Mouse (Mus musculus) cerebellum, adult 2 months (tissue): ENCODE results near the gene Scel. TPM values are rescaled to one million over a fixed set of nuclear protein-coding genes. Genes with fewer than 3 reads are reported as not detected.

Experiments used
- DNase-seq, 2 experiments: peaks; one replicate each; pipeline ENCODE4 v3.0.0; 2021
- H3K27ac ChIP-seq: fragments of 200-500 bp; 2 replicates; pipeline ENCODE4 v1.5.1; 2012; ENCODE audit warnings: low read length, control low read depth, inconsistent platforms; ENCODE audit not compliant: insufficient read depth
- H3K27me3 ChIP-seq: fragments of 200-500 bp; 2 replicates; pipeline ENCODE4 v1.6.1; 2012; ENCODE audit warnings: inconsistent platforms, mild to moderate bottlenecking, low read length, moderate library complexity; ENCODE audit not compliant: control insufficient read depth, insufficient read depth
- H3K4me1 ChIP-seq: fragments of 200-500 bp; 2 replicates; pipeline ENCODE4 v1.6.1; 2011; ENCODE audit warnings: low read length; ENCODE audit not compliant: control insufficient read depth, insufficient read depth
- H3K4me3 ChIP-seq: fragments of 200-500 bp; replicated peaks from 2 replicates; pipeline ENCODE3; 2011; ENCODE audit warnings: mild to moderate bottlenecking, low read depth, low read length, control low read depth; ENCODE audit not compliant: insufficient read depth
- CTCF ChIP-seq: fragments of 200-500 bp; IDR thresholded peaks from 2 replicates; pipeline ENCODE4 v1.5.1; 2011; ENCODE audit warnings: low read depth, mild to moderate bottlenecking, control low read depth, low read length, moderate library complexity, borderline replicate concordance; ENCODE audit not compliant: insufficient read depth
- POLR2A ChIP-seq: fragments of 200-500 bp; IDR thresholded peaks from 2 replicates; pipeline ENCODE4 v1.6.1; 2011; ENCODE audit warnings: low read length, control low read depth, borderline replicate concordance; ENCODE audit not compliant: insufficient read depth
- WGBS: fragments of 180-500 bp; shearing (Covaris S2); methylation state at CpG from one replicate; pipeline ENCODE4 v1.1.7; 2018; 5-methylcytosine and 5-hydroxymethylcytosine counted together
- polyA plus RNA-seq: library from polyadenylated mRNA; depleted of rRNA; stranded (reverse); fragments of >200 nt; gene quantifications from 2 replicates; pipeline ENCODE4 v1.2.3, GENCODE M21; 2012

The Scel gene
- polyA plus RNA-seq, 1 experiment: 0.98 TPM

DNA sequence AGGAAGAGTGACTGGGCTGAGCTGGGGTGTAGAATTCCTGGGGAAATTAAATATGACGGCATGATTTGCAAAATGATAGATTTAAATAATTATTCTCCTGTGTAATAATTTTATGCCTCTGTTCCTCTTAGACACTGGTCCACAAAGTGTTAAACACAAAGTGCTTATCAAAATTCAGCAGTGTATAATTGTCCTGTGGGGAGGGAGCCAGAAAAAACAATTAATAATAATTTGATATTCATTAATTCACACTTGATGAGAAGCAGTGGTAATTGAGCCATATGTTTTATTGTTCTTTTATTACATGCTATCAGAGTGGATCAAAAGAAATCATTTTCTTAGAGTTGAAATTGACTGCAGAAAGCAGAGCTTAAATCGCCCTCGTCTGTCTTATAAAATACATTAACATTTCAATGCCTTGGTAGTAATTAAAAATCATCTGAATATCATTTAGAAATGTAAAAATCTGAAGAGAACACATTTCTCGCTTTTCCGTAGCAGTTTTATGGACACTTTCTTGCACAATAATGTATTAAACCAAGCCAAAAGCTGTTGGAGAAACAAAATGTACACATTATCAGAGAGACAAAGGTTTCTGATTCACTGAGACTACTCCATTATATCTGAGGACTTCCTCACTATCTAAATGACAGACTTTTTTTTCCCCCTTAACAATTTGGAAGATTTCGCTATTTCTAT is 100.6 kb downstream of the Scel start:
- Histone ChIP-seq H3K27ac (no peak overlapping the region), H3K27me3 (no peaks in the 10 kb centered on the region), H3K4me1 (no peaks in the 10 kb centered on the region), H3K4me3 (no peak overlapping the region)
- 59% methylated on average over 6 of the region's 6 CpGs for WGBS
- TF ChIP-seq CTCF (no peak), POLR2A (no peak)
- DNase-seq: no peak

- no peak for TF ChIP-seq POLR2A
- no peak for TF ChIP-seq CTCF
- WGBS: 88% methylated on average over 4 of the region's 4 CpGs
- no peaks in the 10 kb centered on the region for H3K27me3 ChIP-seq
- H3K4me1 ChIP-seq: no peaks in the 10 kb centered on the region
- DNase-seq: no peak
- H3K4me3 ChIP-seq: no peak overlapping the region
- no peak overlapping the region for H3K27ac ChIP-seq
Measured at GRCm38 (mm10) chr14:103614272-103614587, 101.1 kb downstream of the Scel start.

DNA sequence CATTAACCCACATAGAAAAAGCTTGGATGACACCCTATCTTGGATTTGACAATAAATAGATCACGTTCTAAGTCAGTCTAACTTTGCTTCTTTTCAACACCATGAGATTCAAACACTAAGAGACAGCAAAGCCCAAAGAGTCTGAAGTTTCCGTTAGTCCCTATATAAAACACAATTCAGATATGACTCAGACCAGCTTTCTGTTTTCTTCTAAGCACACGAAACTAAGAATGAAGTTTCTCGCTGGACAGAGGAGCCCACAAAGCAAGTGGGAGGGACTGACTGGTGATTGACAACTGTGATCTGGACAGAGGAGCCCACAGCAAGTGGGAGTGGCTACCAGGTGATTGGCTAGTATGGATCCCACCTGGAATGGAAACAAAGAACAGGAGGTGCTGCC is 106.6 kb downstream of the Scel start:
- no peaks in the 10 kb centered on the region for H3K4me1 ChIP-seq
- TF ChIP-seq POLR2A (no peak), CTCF (no peak)
- 91% methylated on average over 4 of the region's 4 CpGs for WGBS
- H3K4me3 ChIP-seq: no peak overlapping the region
- no peaks in the 10 kb centered on the region for H3K27me3 ChIP-seq
- DNase-seq: no peak
- no peak overlapping the region for H3K27ac ChIP-seq

- no peak for DNase-seq
- Histone ChIP-seq H3K27me3 (no peaks in the 10 kb centered on the region), H3K27ac (no peak overlapping the region), H3K4me3 (no peak overlapping the region), H3K4me1 (no peaks in the 10 kb centered on the region)
- 93% methylated on average over 2 of the region's 2 CpGs for WGBS
- TF ChIP-seq CTCF (no peak), POLR2A (no peak)
Measured at GRCm38 (mm10) chr14:103621207-103621606, 108.1 kb downstream of the Scel start.

DNA sequence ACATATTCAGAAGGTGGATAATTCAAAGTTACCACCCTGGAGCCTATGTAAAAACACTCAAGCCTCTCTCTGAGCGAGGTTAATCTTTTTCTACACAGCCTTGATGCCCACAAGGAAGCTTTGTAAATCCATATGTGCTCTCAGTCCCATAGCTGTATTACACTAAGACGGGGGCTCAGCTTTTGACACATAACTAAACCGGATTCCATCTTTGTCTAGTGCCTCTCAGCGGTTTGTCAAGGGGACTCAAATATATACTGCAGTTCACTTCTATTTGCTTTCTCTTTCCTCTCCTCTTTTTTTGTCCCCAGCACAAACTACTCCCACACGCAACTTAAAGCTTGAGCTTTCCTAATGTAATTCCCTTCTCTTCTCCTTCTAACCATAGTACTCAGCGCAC is 113.0 kb downstream of the Scel start:
- DNase-seq: no peak
- Histone ChIP-seq H3K4me1 (no peaks in the 10 kb centered on the region), H3K27ac (no peak overlapping the region), H3K27me3 (no peaks in the 10 kb centered on the region), H3K4me3 (no peak overlapping the region)
- 92% methylated on average over 6 of the region's 6 CpGs for whole genome bisulfite sequencing
- no peak for TF ChIP-seq POLR2A

GRCm38 (mm10) chr14:103629639-103630364 is 116.7 kb downstream of the Scel start:
- H3K27ac ChIP-seq: no peak overlapping the region
- DNase-seq: no peak
- no peak overlapping the region for H3K4me3 ChIP-seq
- H3K4me1 ChIP-seq: no peaks in the 10 kb centered on the region
- no peak for TF ChIP-seq CTCF
- TF ChIP-seq POLR2A: no peak
- WGBS: 75% methylated on average over 7 of the region's 7 CpGs
- H3K27me3 ChIP-seq: no peaks in the 10 kb centered on the region

GRCm38 (mm10) chr14:103630545-103630944 is 117.4 kb downstream of the Scel start:
- no peak for DNase-seq
- Histone ChIP-seq H3K4me3 (no peak overlapping the region), H3K4me1 (no peaks in the 10 kb centered on the region), H3K27ac (no peak overlapping the region), H3K27me3 (no peaks in the 10 kb centered on the region)
- no peak for TF ChIP-seq CTCF
- no peak for TF ChIP-seq POLR2A
- WGBS: 88% methylated on average over 8 of the region's 8 CpGs

DNA sequence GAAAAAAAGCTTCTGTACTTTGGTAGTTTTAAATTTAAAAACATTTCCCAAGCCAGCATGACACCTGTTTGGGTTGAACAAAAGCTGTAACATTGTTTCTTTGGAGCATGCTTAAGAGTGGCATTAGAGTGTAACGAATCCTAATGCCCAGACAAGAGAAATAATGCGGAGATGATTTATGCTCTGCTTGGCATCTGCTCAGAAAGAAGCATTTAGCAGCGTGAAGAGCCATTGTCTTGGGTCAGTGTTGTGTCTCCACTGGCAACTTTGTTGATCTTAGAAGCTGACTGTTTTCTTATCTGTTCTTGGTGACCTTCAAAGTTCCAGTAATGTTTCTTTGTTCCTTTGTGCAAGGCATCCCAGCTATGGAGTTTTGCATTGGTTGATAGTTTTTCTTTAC is 130.8 kb downstream of the Scel start:
- H3K27me3 ChIP-seq: no peaks in the 10 kb centered on the region
- H3K4me3 ChIP-seq: no peak overlapping the region
- DNase-seq: no peak
- H3K27ac ChIP-seq: no peak overlapping the region
- WGBS: 22% methylated on average over 3 of the region's 3 CpGs
- H3K4me1 ChIP-seq: no peaks in the 10 kb centered on the region
- no peak for TF ChIP-seq POLR2A
- no peak for TF ChIP-seq CTCF

DNA sequence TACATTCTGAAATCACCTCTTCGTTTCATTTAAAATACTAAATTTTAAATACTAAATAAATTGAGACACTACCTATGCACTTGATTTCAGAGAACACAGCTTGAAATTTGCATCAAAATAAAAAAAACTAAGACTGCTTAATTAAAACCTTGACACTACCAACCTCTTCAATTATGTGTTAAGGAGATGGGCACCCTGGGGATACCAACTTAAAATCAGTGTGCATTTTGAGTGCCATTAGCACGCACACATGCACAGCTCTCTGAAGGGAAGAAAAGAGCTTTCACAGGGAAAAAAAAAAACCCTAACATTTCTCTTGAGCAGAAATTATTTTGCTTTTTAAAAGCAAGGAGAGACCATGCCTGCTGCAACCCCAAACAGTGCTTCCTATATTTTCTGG is 134.8 kb downstream of the Scel start:
- Histone ChIP-seq H3K27me3 (no peaks in the 10 kb centered on the region), H3K4me1 (0 out of 2 replicates have a peak, but pooled peaks cover 3% of the 10 kb centered on the region), H3K4me3 (no peak overlapping the region), H3K27ac (no peak overlapping the region)
- 83% methylated on average over 2 of the region's 2 CpGs for WGBS
- no peak for DNase-seq
- TF ChIP-seq POLR2A (no peak), CTCF (no peak)
